Mouse (Mus musculus): ENCODE data around the gene Nat8f1. TPM values are rescaled to one million over a fixed set of nuclear protein-coding genes. Genes with fewer than 3 reads are reported as not detected.

Gene Nat8f1
- 1.5 TPM in 1 of 2 replicates, not detected in the other for polyA plus RNA-seq (2012; ENCODE audit: low replicate concordance)

GRCm38 (mm10) chr6:85915539-85916513, at the start of gene Nat8f1:
Gene Nat8f1 (minus strand): TSS chr6:85915687.

GRCm38 (mm10) chr6:85961101-85962091, 45.9 kb upstream of the Nat8f1 start, which contains the start of gene Dusp11:
Gene Dusp11 (minus strand): TSS chr6:85961667.

GRCm38 (mm10) chr6:85911587-85911986, 3.9 kb downstream of the Nat8f1 start, which contains the start of gene Tprkb:
Gene Tprkb (plus strand): TSS chr6:85911865.

GRCm38 (mm10) chr6:85904642-85905061, 10.8 kb downstream of the Nat8f1 start, which contains the start of gene Nat8f4:
Gene Nat8f4 (minus strand): TSS chr6:85904884.

GRCm38 (mm10) chr6:85869006-85869405, 46.5 kb downstream of the Nat8f1 start, which contains the start of gene Nat8f2:
Gene Nat8f2 (minus strand): TSS chr6:85869158.

Other genes with a start within 250 kb of the Nat8f1 start
- gene Nat8f7, start 202.5 kb downstream of the Nat8f1 start, polyA plus RNA-seq (2012; ENCODE audit: low replicate concordance) = not detected in 2 replicates
- not detected in 2 replicates for gene Nat8f3, start 149.9 kb downstream of the Nat8f1 start, polyA plus RNA-seq (2012; ENCODE audit: low replicate concordance)
- gene Nat8f6, start 94.7 kb downstream of the Nat8f1 start, polyA plus RNA-seq (2012; ENCODE audit: low replicate concordance) = not detected in 2 replicates
- gene Nat8f5, start 94.7 kb downstream of the Nat8f1 start, polyA plus RNA-seq (2012; ENCODE audit: low replicate concordance) = not detected in 2 replicates
- not detected in 2 replicates for gene Nat8, start 83.6 kb downstream of the Nat8f1 start, polyA plus RNA-seq (2012; ENCODE audit: low replicate concordance)
- not detected in 2 replicates for gene Nat8f2, start 46.5 kb downstream of the Nat8f1 start, polyA plus RNA-seq (2012; ENCODE audit: low replicate concordance)
- gene Nat8f4, start 10.8 kb downstream of the Nat8f1 start, polyA plus RNA-seq (2012; ENCODE audit: low replicate concordance) = 0.14 TPM in 1 of 2 replicates, not detected in the other
- 4.3 and 7.6 TPM in 2 replicates for gene Tprkb, start 3.8 kb downstream of the Nat8f1 start, polyA plus RNA-seq (2012; ENCODE audit: low replicate concordance)
- 18.3 and 66.5 TPM in 2 replicates for gene Dusp11, start 46.0 kb upstream of the Nat8f1 start, polyA plus RNA-seq (2012; ENCODE audit: low replicate concordance)
- not detected in 2 replicates for gene Figla, start 100.5 kb upstream of the Nat8f1 start, polyA plus RNA-seq (2012; ENCODE audit: low replicate concordance)
- 163 and 253 TPM in 2 replicates for gene Add2, start 113.0 kb upstream of the Nat8f1 start, polyA plus RNA-seq (2012; ENCODE audit: low replicate concordance)